Mouse (Mus musculus) spleen, adult 2 months (tissue): ENCODE measurements around the gene Pus7.

ENCODE experiments used
- CTCF ChIP-seq: fragments of 200-500 bp; IDR thresholded peaks from 2 replicates; pipeline ENCODE4 v1.5.1; 2011; ENCODE audit warnings: mild to moderate bottlenecking, inconsistent platforms; ENCODE audit not compliant: insufficient read depth, insufficient read length, insufficient replicate concordance; ENCODE audit errors: extremely low read depth
- POLR2A ChIP-seq: fragments of 200-500 bp; IDR thresholded peaks from 2 replicates; pipeline ENCODE4 v1.6.1; 2011; ENCODE audit warnings: low read depth, low read length, inconsistent platforms

DNA sequence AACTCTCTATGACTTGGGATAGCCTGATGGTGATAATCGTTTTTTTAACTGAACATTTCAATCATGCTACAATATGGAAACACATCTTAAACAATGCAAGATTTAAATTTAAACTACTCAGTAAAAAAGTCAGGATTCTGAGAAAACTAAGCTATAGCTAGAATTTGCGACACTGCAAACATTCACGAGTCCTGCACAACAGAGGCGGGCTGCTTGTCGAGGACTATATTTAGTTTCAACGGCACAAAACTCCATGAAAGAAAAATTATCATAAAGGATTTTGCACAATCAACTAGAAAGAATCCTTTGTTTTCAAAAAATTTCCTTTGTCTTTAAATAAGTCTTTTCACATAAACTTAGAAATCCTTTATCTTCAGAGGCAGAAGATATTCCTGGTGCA lies 21.0 kb downstream of the Pus7 start:
- TF ChIP-seq POLR2A = no peak
- TF ChIP-seq CTCF = no peak
